Mouse (Mus musculus) forebrain, embryonic 10.5 days (tissue): ENCODE measurements around the gene Klhdc2. TPM values are rescaled to one million over a fixed set of nuclear protein-coding genes. Genes with fewer than 3 reads are reported as not detected.

ENCODE experiments used
- DNase-seq: peaks from one replicate; pipeline ENCODE4 v3.0.0-alpha.2; 2017; ENCODE audit warnings: low spot score; ENCODE audit errors: extremely low spot score
- H3K27ac ChIP-seq: fragments of 300-500 bp; sonication (generic); 2 replicates; pipeline ENCODE4 v1.5.1; 2016; ENCODE audit warnings: mild to moderate bottlenecking
- H3K27me3 ChIP-seq: fragments of 300-500 bp; sonication (generic); 2 replicates; pipeline ENCODE4 v1.6.1; 2016; ENCODE audit warnings: mild to moderate bottlenecking; ENCODE audit not compliant: poor library complexity, severe bottlenecking
- H3K36me3 ChIP-seq: fragments of 300-500 bp; sonication (generic); replicated peaks from 2 replicates; pipeline ENCODE4 v1.6.1; 2016; ENCODE audit warnings: mild to moderate bottlenecking, moderate library complexity
- H3K4me1 ChIP-seq: fragments of 300-500 bp; sonication (generic); 2 replicates; pipeline ENCODE4 v1.6.1; 2016
- H3K4me3 ChIP-seq: fragments of 300-500 bp; sonication (generic); 2 replicates; pipeline ENCODE4 v1.5.1; 2016; ENCODE audit warnings: mild to moderate bottlenecking, moderate library complexity
- H3K9me3 ChIP-seq: fragments of 300-500 bp; sonication (generic); 2 replicates; pipeline ENCODE4 v1.6.1; 2016; ENCODE audit warnings: mild to moderate bottlenecking, moderate library complexity
- WGBS: fragments of 180-500 bp; shearing (Covaris S2); methylation state at CpG from one replicate; pipeline ENCODE4 v1.1.7; 2016; 5-methylcytosine and 5-hydroxymethylcytosine counted together
- polyA plus RNA-seq: library from polyadenylated mRNA; unstranded; fragments of >200 nt; fragmentation: Nextera tagmentation; extraction: Ambion mirVana; gene quantifications from 2 replicates; pipeline ENCODE4 v1.2.1, GENCODE M21; 2016

Klhdc2 gene
- polyA plus RNA-seq, 1 experiment from 2014 or later = 198 TPM

- Histone ChIP-seq H3K4me1 (no peaks in the 10 kb centered on the region), H3K4me3 (no peak overlapping the region), H3K27ac (no peak overlapping the region), H3K9me3 (no peaks in the 10 kb centered on the region), H3K36me3 (peaks cover 99% of the 10 kb centered on the region), H3K27me3 (no peaks in the 10 kb centered on the region)
- over 99% methylated on average over 4 of the region's 4 CpGs for WGBS
- DNase-seq = no peak
Observed at GRCm38 (mm10) chr12:69309659-69310058, 13.2 kb downstream of the Klhdc2 start.

GRCm38 (mm10) chr12:69318431-69318830 lies 21.9 kb downstream of the Klhdc2 start:
- no peak for DNase-seq
- Histone ChIP-seq H3K27me3 (no peaks in the 10 kb centered on the region), H3K9me3 (no peaks in the 10 kb centered on the region), H3K27ac (no peak overlapping the region), H3K36me3 (peaks cover 98% of the 10 kb centered on the region), H3K4me3 (no peak overlapping the region), H3K4me1 (no peaks in the 10 kb centered on the region)

GRCm38 (mm10) chr12:69331187-69331586 lies 34.7 kb downstream of the Klhdc2 start:
- WGBS = 90% methylated on average over 3 of the region's 3 CpGs
- H3K27me3 ChIP-seq = no peaks in the 10 kb centered on the region

GRCm38 (mm10) chr12:69332147-69332546 lies 35.7 kb downstream of the Klhdc2 start:
- Histone ChIP-seq H3K27me3 (no peaks in the 10 kb centered on the region), H3K36me3 (peaks cover 95% of the 10 kb centered on the region), H3K27ac (no peak overlapping the region), H3K9me3 (no peaks in the 10 kb centered on the region), H3K4me1 (no peaks in the 10 kb centered on the region), H3K4me3 (no peak overlapping the region)
- 80% methylated on average over 1 of the region's 1 CpGs for WGBS
- no peak for DNase-seq

More at GRCm38 (mm10) chr12:69331187-69331586, 34.7 kb downstream of the Klhdc2 start:
- Histone ChIP-seq H3K4me1 (no peaks in the 10 kb centered on the region), H3K4me3 (no peak overlapping the region), H3K27ac (no peak overlapping the region), H3K36me3 (peaks cover 95% of the 10 kb centered on the region), H3K9me3 (no peaks in the 10 kb centered on the region)
- no peak for DNase-seq

- no peaks in the 10 kb centered on the region for H3K27me3 ChIP-seq
- WGBS = 91% methylated on average over 2 of the region's 2 CpGs
- peaks cover 98% of the 10 kb centered on the region for H3K36me3 ChIP-seq
- no peak overlapping the region for H3K4me3 ChIP-seq
- no peaks in the 10 kb centered on the region for H3K9me3 ChIP-seq
- DNase-seq = no peak
- H3K4me1 ChIP-seq = no peaks in the 10 kb centered on the region
- no peak overlapping the region for H3K27ac ChIP-seq
Observed at GRCm38 (mm10) chr12:69333547-69333946, 37.1 kb downstream of the Klhdc2 start.

- WGBS = 91% methylated on average over 2 of the region's 2 CpGs
Observed at GRCm38 (mm10) chr12:69349928-69350327, 53.4 kb downstream of the Klhdc2 start.

GRCm38 (mm10) chr12:69351685-69352084 lies 55.2 kb downstream of the Klhdc2 start:
- Histone ChIP-seq H3K4me1 (peaks cover 11% of the 10 kb centered on the region), H3K27ac (no peak overlapping the region), H3K27me3 (no peaks in the 10 kb centered on the region), H3K36me3 (peaks cover 86% of the 10 kb centered on the region), H3K4me3 (no peak overlapping the region), H3K9me3 (no peaks in the 10 kb centered on the region)
- DNase-seq = no peak
- 85% methylated on average over 1 of the region's 1 CpGs for WGBS

More at GRCm38 (mm10) chr12:69349928-69350327, 53.4 kb downstream of the Klhdc2 start:
- Histone ChIP-seq H3K4me3 (no peak overlapping the region), H3K27ac (no peak overlapping the region), H3K36me3 (peaks cover 94% of the 10 kb centered on the region), H3K9me3 (no peaks in the 10 kb centered on the region), H3K4me1 (no peaks in the 10 kb centered on the region), H3K27me3 (no peaks in the 10 kb centered on the region)
- DNase-seq = no peak

- Histone ChIP-seq H3K27ac (peak within 1 kb of the TSS; percentile 91), H3K9me3 (no peaks in the 10 kb centered on the region), H3K27me3 (no peaks in the 10 kb centered on the region), H3K4me3 (peak within 1 kb of the TSS; percentile 86), H3K4me1 (peaks cover 16% of the 10 kb centered on the region), H3K36me3 (peaks cover 37% of the 10 kb centered on the region)
- WGBS = under 1% methylated on average over 48 of the region's 50 CpGs
- DNase-seq = peak; percentile 85
Observed at GRCm38 (mm10) chr12:69356546-69357299, 60.2 kb downstream of the Klhdc2 start, which contains the start of gene Nemf. Gene Nemf, minus strand, starts transcription at chr12:69357165.

- DNase-seq = no peak
- H3K4me1 ChIP-seq = peaks cover 22% of the 10 kb centered on the region
- H3K9me3 ChIP-seq = no peaks in the 10 kb centered on the region
- peak overlapping the region; percentile 91 for H3K27ac ChIP-seq
- H3K27me3 ChIP-seq = no peaks in the 10 kb centered on the region
- peaks cover 32% of the 10 kb centered on the region for H3K36me3 ChIP-seq
- 7% methylated on average over 13 of the region's 13 CpGs for WGBS
- H3K4me3 ChIP-seq = peak overlapping the region; percentile 86
Observed at GRCm38 (mm10) chr12:69357300-69357646, 60.8 kb downstream of the Klhdc2 start.

Other genes starting within 250 kb of the Klhdc2 start
- gene Rps29, start 137.5 kb upstream of the Klhdc2 start, polyA plus RNA-seq = 1,386 and 1,412 TPM in 2 replicates
- 37.1 and 41.2 TPM in 2 replicates for gene Lrr1, start 127.9 kb upstream of the Klhdc2 start, polyA plus RNA-seq
- 567 and 576 TPM in 2 replicates for gene Rpl36al, start 112.6 kb upstream of the Klhdc2 start, polyA plus RNA-seq
- gene Mgat2, start 112.5 kb upstream of the Klhdc2 start, polyA plus RNA-seq = 28.3 and 30.9 TPM in 2 replicates
- gene Gm49383, start 99.6 kb upstream of the Klhdc2 start, polyA plus RNA-seq = 62.2 and 67.8 TPM in 2 replicates
- gene Dnaaf2, start 98.3 kb upstream of the Klhdc2 start, polyA plus RNA-seq = 16.3 and 19.0 TPM in 2 replicates
- gene Gm49384, start 92.4 kb upstream of the Klhdc2 start, polyA plus RNA-seq = 51.8 and 59.4 TPM in 2 replicates
- 37.5 and 38.2 TPM in 2 replicates for gene Pole2, start 68.5 kb upstream of the Klhdc2 start, polyA plus RNA-seq
- 2.6 and 3.3 TPM in 2 replicates for gene Klhdc1, start 55.5 kb upstream of the Klhdc2 start, polyA plus RNA-seq
- 95.2 and 97.8 TPM in 2 replicates for gene Nemf, start 60.5 kb downstream of the Klhdc2 start, polyA plus RNA-seq
- gene Arf6, start 75.5 kb downstream of the Klhdc2 start, polyA plus RNA-seq = 32.6 and 33.5 TPM in 2 replicates
- 0.84 and 1.2 TPM in 2 replicates for gene Gm9887, start 75.8 kb downstream of the Klhdc2 start, polyA plus RNA-seq